Mouse (Mus musculus): ENCODE measurements around the gene Ifitm1. TPM values are rescaled to one million over a fixed set of nuclear protein-coding genes. Genes with fewer than 3 reads are reported as not detected.
"Not testable (repeated sequence)": the region's sequence is repeated elsewhere in the genome, so short reads cannot be mapped to it uniquely, and the experiment has no call there.

Ifitm1 gene
- polyA plus RNA-seq, 2 experiments: 30.9 to 35.7 TPM

DNA sequence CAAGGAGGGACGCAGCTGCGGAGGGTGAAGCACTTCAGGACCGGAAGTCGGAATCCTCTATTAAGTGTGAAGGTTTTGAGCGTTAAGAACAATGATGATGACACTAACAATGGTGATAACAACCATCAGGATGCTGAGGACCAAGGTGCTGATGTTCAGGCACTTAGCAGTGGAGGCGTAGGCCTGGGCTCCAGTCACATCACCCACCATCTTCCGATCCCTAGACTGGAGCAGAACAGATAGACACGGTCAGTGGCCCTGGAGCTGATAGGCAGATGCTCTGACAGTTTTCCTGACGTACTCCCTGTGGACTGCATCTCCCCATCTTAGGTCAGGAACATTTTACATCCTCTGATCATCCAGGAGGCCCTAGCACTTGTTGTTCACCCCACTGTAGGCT is 42.6 kb downstream of the Ifitm1 start:
- Histone ChIP-seq H3K27ac (no peak overlapping the region), H3K9me3 (ENCODE audit: control insufficient read depth, low read length) (no peaks in the 10 kb centered on the region), H3K4me1 (replicated peaks; ENCODE audit: control insufficient read depth in 2 of 2, insufficient read depth in 2 of 2, low read length in 1 of 2) (peaks cover 15 to 32% of the 10 kb centered on the region in 2 experiments), H3K27me3 (ENCODE audit: control insufficient read depth, insufficient read depth, low read length) (no peaks in the 10 kb centered on the region; the same call in 1 of the 2 replicates), H3K4me3 (ENCODE audit: insufficient read depth in 1 of 2, low read depth in 2 of 2, low read length in 2 of 2) (peak overlapping the region; percentile 10 to 67; a peak in 3 of 4 replicates), H3K9ac (replicated peaks) (no peak overlapping the region), H3K36me3 (replicated peaks; ENCODE audit: control insufficient read depth, insufficient read depth, low read depth) (no peaks in the 10 kb centered on the region), H3K4me2 (ENCODE audit: low read depth) (peak overlapping the region; percentile 63)
- DNase-seq (ENCODE audit: low read depth in 3 of 3, low spot score in 3 of 3): no peak
- 73% methylated on average over 9 of the region's 9 CpGs for WGBS (ENCODE audit: insufficient replicate concordance)
- no peak for TF ChIP-seq CTCF (IDR thresholded peaks at IDR 0.05; ENCODE audit: low read depth)
- ATAC-seq (ENCODE audit: insufficient read depth): no peak

DNA sequence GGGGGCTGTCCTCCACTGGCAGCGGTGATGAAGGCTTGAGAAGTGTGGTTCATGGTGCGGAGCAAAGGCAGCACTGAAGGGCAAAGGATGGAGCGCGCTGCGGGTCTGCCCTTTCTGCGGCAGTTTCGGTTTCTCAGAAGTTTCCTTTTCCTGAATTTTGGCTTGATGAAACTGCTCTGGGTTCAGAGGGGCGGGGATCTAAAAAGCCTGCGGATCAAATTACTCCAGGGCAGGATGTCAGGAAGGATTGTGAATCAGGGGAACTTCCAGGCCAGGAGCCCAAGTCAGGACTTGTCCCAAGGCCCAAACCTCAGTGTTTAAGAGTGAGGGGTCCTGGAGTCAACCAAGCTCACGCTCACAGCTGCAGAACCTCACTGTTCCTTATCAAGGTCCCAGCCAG is 43.6 kb downstream of the Ifitm1 start, which contains the start of gene Ifitm3:
Ifitm3 (minus strand) TSS at position 178 of the 400 bp plus-strand sequence.
- no peak within 1 kb of the TSS; the same call in 1 of the 2 replicates for H3K9ac ChIP-seq (replicated peaks)
- no peaks in the 10 kb centered on the region; the same call in 1 of the 2 replicates for H3K27me3 ChIP-seq (ENCODE audit: control insufficient read depth, insufficient read depth, low read length)
- 19% methylated on average over 10 of the region's 10 CpGs for WGBS (ENCODE audit: insufficient replicate concordance)
- no peaks in the 10 kb centered on the region for H3K36me3 ChIP-seq (replicated peaks; ENCODE audit: control insufficient read depth, insufficient read depth, low read depth)
- peak within 1 kb of the TSS; percentile 39 to 67 for H3K4me3 ChIP-seq (ENCODE audit: insufficient read depth in 1 of 2, low read depth in 2 of 2, low read length in 2 of 2)
- no peak for ATAC-seq (ENCODE audit: insufficient read depth)
- no peaks in the 10 kb centered on the region for H3K9me3 ChIP-seq (ENCODE audit: control insufficient read depth, low read length)
- DNase-seq (ENCODE audit: low read depth in 3 of 3, low spot score in 3 of 3): no peak
- H3K4me2 ChIP-seq (ENCODE audit: low read depth): peak within 1 kb of the TSS; percentile 63
- TF ChIP-seq EP300 (IDR thresholded peaks at IDR 0.05; ENCODE audit: low read depth) (no peak), CTCF (IDR thresholded peaks at IDR 0.05; ENCODE audit: low read depth) (no peak)
- peaks cover 15 to 34% of the 10 kb centered on the region in 2 experiments for H3K4me1 ChIP-seq (replicated peaks; ENCODE audit: control insufficient read depth in 2 of 2, insufficient read depth in 2 of 2, low read length in 1 of 2)
- no peak within 1 kb of the TSS for H3K27ac ChIP-seq

DNA sequence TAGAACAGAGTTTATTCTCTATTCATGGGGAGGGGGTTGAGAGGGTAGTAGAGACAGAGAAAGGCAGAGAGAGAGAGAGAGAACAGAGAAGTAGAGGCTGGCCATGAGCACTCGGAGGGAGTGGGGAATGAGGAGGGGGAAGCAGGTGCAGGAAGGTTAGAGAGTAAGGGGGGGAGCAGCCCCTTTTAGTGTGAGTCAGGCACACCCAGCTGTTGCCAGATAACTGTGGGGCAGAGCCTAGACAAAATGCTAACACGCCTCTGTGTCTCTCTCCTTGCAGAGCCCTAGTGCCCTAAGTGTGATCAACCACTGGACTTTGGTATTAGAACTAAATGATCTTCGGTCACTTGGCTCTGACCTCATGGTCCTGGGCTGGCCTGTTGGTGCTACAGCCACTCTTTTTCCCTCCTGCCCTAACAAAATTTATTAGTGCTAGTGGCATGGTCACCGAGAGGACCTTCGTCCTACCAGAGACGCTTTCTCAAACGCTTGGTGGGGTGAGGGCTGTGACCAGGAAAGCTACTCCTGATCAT is 44.3 kb downstream of the Ifitm1 start:
- H3K4me1 ChIP-seq (replicated peaks; ENCODE audit: control insufficient read depth in 2 of 2, insufficient read depth in 2 of 2, low read length in 1 of 2): peaks cover 15 to 34% of the 10 kb centered on the region in 2 experiments
- no peak for TF ChIP-seq EP300 (IDR thresholded peaks at IDR 0.05; ENCODE audit: low read depth)
- TF ChIP-seq CTCF (IDR thresholded peaks at IDR 0.05; ENCODE audit: low read depth): no peak
- H3K27ac ChIP-seq: no peak overlapping the region
- H3K36me3 ChIP-seq (replicated peaks; ENCODE audit: control insufficient read depth, insufficient read depth, low read depth): no peaks in the 10 kb centered on the region
- WGBS (ENCODE audit: insufficient replicate concordance): 61% methylated on average over 7 of the region's 7 CpGs
- ATAC-seq (ENCODE audit: insufficient read depth) (peak; percentile 17; the same call in 1 of the 2 replicates), DNase-seq (ENCODE audit: low read depth in 3 of 3, low spot score in 3 of 3) (no peak)
- no peaks in the 10 kb centered on the region for H3K9me3 ChIP-seq (ENCODE audit: control insufficient read depth, low read length)
- H3K4me3 ChIP-seq (ENCODE audit: insufficient read depth in 1 of 2, low read depth in 2 of 2, low read length in 2 of 2): no peak overlapping the region
- H3K4me2 ChIP-seq (ENCODE audit: low read depth): peak overlapping the region; percentile 63
- no peaks in the 10 kb centered on the region; the same call in 1 of the 2 replicates for H3K27me3 ChIP-seq (ENCODE audit: control insufficient read depth, insufficient read depth, low read length)
- no peak overlapping the region; the same call in 1 of the 2 replicates for H3K9ac ChIP-seq (replicated peaks)

DNA sequence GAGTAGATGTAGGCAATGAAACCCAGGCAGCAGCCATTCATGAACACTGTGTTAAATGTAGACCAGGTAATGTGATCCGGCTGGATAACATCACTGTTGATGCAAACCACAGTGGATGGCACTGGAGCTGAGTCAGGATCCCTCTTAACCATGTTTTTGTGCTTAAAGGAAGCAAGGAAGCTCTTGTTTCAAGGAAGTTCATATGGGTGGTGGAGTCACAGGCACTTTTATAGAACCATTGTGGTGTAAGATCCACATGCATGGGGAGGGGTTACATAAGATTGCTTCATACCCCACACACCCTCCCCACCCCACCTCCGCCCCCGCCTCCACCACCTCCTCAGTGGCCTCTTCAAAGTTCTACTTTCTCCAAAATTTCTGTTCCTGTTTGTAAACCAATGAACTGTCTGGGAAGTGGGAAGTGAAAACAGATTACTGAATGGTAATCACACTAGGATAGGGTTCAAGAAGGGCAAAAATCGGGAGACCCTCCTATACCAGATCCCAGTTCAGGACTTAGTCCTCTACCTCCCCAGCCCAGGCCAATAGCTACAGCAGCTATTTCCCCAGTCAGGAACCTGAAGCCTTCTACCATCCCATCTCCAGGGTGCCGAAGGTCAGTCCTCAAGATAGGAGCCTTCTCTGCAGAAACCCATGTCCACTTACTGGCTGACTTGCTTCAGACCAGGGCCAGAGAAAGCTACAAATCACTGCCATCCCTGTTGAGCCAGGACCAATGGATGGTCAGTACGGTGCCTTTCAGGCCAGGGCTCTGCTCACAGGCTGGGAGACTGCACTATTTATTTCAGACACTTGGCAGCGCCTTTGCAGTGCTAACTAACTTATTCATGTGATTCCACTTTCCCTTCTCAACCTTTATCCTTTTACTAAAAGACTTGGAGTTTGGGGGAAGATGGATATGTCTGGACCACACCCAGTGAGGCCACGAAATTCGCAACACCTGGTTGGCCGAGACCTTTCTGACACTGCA is 50.0 kb downstream of the Ifitm1 start:
- Histone ChIP-seq H3K36me3 (replicated peaks; ENCODE audit: control insufficient read depth, insufficient read depth, low read depth) (no peaks in the 10 kb centered on the region), H3K9me3 (ENCODE audit: control insufficient read depth, low read length) (no peaks in the 10 kb centered on the region), H3K4me3 (ENCODE audit: insufficient read depth in 1 of 2, low read depth in 2 of 2, low read length in 2 of 2) (no peak overlapping the region), H3K9ac (replicated peaks) (no peak overlapping the region), H3K4me2 (ENCODE audit: low read depth) (no peak overlapping the region), H3K27ac (no peak overlapping the region), H3K27me3 (ENCODE audit: control insufficient read depth, insufficient read depth, low read length) (no peaks in the 10 kb centered on the region), H3K4me1 (replicated peaks; ENCODE audit: control insufficient read depth in 2 of 2, insufficient read depth in 2 of 2, low read length in 1 of 2) (peaks cover 1 to 7% of the 10 kb centered on the region in 2 experiments; a peak in 3 of 4 replicates)
- no peak for ATAC-seq (ENCODE audit: insufficient read depth)
- DNase-seq (ENCODE audit: low read depth in 3 of 3, low spot score in 3 of 3): no peak
- no peak for TF ChIP-seq EP300 (IDR thresholded peaks at IDR 0.05; ENCODE audit: low read depth)
- TF ChIP-seq CTCF (IDR thresholded peaks at IDR 0.05; ENCODE audit: low read depth): no peak
- 69% methylated on average over 10 of the region's 10 CpGs for WGBS (ENCODE audit: insufficient replicate concordance)

DNA sequence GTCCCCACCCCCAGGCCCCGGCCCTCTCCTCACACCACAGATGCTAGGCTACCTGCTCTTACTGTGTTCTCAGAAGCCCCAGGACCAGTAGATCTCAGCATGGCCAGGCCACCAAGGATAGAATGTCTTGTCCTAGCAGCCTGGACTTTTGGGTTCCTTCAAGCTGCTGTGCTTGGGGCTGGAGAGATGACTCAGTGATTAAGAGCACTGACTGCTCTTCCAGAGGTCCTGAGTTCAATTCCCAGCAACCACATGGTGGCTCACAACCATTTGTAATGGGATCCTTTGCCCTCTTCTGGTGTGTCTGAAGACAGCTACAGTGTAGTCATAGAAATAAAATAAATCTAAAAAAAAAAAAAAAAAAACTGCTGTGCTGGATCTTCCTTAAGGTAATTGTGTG is 50.8 kb downstream of the Ifitm1 start, which contains the start of gene Ifitm6:
Ifitm6 (minus strand) TSS at position 101 of the 400 bp plus-strand sequence.
- H3K27ac ChIP-seq; H3K4me3 ChIP-seq (ENCODE audit: insufficient read depth in 1 of 2, low read depth in 2 of 2, low read length in 2 of 2); ATAC-seq (ENCODE audit: insufficient read depth): not testable (repeated sequence)

More for the DNA sequence above, 50.8 kb downstream of the Ifitm1 start, which contains the start of gene Ifitm6:
- H3K9me3 ChIP-seq (ENCODE audit: control insufficient read depth, low read length); H3K27me3 ChIP-seq (ENCODE audit: control insufficient read depth, insufficient read depth, low read length); H3K4me2 ChIP-seq (ENCODE audit: low read depth); H3K36me3 ChIP-seq (replicated peaks; ENCODE audit: control insufficient read depth, insufficient read depth, low read depth); H3K9ac ChIP-seq (replicated peaks); H3K4me1 ChIP-seq (replicated peaks; ENCODE audit: control insufficient read depth in 2 of 2, insufficient read depth in 2 of 2, low read length in 1 of 2); DNase-seq (ENCODE audit: low read depth in 3 of 3, low spot score in 3 of 3): not testable (repeated sequence)
- 64% methylated on average over 1 of the region's 1 CpGs for WGBS (ENCODE audit: insufficient replicate concordance)

Measured in liver, embryonic 14.5 days (tissue).